Mouse (Mus musculus) kidney, adult 2 months (tissue): ENCODE measurements around the gene Ino80e.

Experiments
- CTCF ChIP-seq: fragments of 200-500 bp; conservative IDR thresholded peaks from 2 replicates; pipeline ENCODE4 v1.5.1; 2011; ENCODE audit warnings: low read depth, mild to moderate bottlenecking, control low read depth, low read length, moderate library complexity, mixed read lengths; ENCODE audit not compliant: insufficient read depth, insufficient read length
- POLR2A ChIP-seq: fragments of 200-500 bp; IDR thresholded peaks from one replicate; pipeline ENCODE4 v1.6.1; 2011; ENCODE audit warnings: low read depth, low read length, control low read depth

DNA sequence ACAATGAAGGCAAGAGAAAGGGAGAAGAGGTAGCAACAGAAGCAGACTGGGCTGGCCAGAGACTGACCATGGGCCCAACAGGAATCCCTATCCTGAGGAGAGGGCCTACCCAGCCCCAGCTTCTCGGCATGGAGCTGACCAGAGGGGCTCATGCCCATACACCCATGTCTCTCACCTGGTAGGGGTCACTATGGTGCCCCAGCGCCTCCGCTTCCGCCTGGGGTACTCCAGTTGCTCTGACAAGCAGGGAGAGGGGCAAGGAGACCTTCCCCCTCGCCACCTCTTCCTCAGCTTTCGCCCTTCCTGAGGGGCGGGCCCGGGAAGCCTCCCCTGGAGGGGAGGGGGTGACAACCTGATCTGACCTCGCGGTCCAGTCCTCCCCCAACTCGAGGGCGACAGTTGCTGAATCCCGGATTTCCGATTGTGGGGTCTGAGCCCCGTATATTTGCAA lies 21.6 kb upstream of the Ino80e start:
- TF ChIP-seq CTCF (no peak), POLR2A (no peak)
